Mouse (Mus musculus): Measurements from ENCODE around the gene Slc35g2. TPM values are rescaled to one million over a fixed set of nuclear protein-coding genes. Genes with fewer than 3 reads are reported as not detected.

The Slc35g2 gene
- polyA plus RNA-seq, 1 experiment = 9.0 TPM

GRCm38 (mm10) chr9:100569798-100570625 is 878 bp downstream of the Slc35g2 start:
- WGBS = 4% methylated on average over 32 of the region's 32 CpGs
- peak; percentile 60 for DNase-seq
- Histone ChIP-seq H3K4me1 (ENCODE audit: control insufficient read depth, insufficient read depth, low read length) (no peaks in the 10 kb centered on the region; the same call in 1 of the 2 replicates), H3K4me3 (replicated peaks; ENCODE audit: extremely low read depth, low read depth, low read length) (peak overlapping the region; percentile 81)
- TF ChIP-seq POLR2A (IDR thresholded peaks at IDR 0.05; ENCODE audit: borderline replicate concordance, extremely low read depth, low read depth, low read length) (peak; percentile 72; the same call in 1 of the 2 replicates), CTCF (IDR thresholded peaks at IDR 0.05; ENCODE audit: insufficient read depth, low read length) (peak; percentile 27; the same call in 1 of the 2 replicates)

GRCm38 (mm10) chr9:100560251-100560890 is 10.5 kb downstream of the Slc35g2 start:
- TF ChIP-seq POLR2A (IDR thresholded peaks at IDR 0.05; ENCODE audit: borderline replicate concordance, extremely low read depth, low read depth, low read length) (no peak), CTCF (IDR thresholded peaks at IDR 0.05; ENCODE audit: insufficient read depth, low read length) (no peak)
- DNase-seq = no peak
- Histone ChIP-seq H3K4me1 (ENCODE audit: control insufficient read depth, insufficient read depth, low read length) (peaks cover 6% of the 10 kb centered on the region; the same call in 1 of the 2 replicates), H3K4me3 (replicated peaks; ENCODE audit: extremely low read depth, low read depth, low read length) (no peak overlapping the region)
- 73% methylated on average over 10 of the region's 10 CpGs for WGBS

DNA sequence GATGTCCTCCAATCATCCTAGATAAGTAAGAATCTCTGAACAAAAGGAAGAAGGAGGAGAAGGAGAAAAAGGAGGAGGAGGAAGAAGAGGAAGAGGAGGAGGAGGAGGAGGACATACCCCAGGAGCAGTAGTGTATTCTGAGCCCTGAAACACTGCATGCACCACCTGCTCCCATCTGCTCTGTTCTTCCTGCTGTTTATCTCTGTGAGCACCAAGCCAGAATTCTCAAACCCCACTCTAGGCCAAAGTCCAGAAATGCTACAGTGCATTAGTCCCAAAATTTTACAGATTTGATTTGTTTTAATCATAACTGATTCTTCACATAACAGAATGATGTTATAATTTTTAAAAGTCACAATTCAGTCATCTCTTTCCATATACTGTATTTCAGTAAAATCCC is 11.9 kb downstream of the Slc35g2 start:
- DNase-seq = no peak
- no peak overlapping the region for H3K4me3 ChIP-seq (replicated peaks; ENCODE audit: extremely low read depth, low read depth, low read length)
- TF ChIP-seq POLR2A (IDR thresholded peaks at IDR 0.05; ENCODE audit: borderline replicate concordance, extremely low read depth, low read depth, low read length) = no peak
- H3K4me1 ChIP-seq (ENCODE audit: control insufficient read depth, insufficient read depth, low read length) = peaks cover 7% of the 10 kb centered on the region; the same call in 1 of the 2 replicates

DNA sequence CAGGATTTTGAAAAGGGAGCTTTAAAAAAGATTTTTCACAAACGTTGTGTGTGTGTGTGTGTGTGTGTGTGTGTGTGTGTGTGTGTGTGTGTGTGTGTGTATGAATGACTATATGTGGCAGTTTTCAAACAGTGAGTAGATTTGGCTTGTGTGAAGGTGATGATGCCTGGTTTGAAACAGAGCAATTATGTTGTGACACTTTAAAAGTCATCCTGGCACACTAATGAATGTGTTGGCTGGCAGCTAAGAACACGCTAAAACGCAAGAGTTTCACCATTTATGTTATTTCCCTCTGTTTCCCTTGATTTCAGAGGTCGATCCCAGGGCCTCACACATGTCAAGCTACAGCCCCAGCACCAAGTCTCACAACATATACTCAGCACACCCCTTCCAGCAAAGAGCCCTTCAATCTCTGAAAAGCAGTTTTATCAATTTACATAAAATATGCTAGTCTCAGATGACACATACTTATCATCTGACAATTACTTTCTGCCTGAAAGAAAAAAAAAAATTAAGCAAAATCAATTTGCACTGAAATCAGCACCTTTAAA is 12.8 kb downstream of the Slc35g2 start:
- TF ChIP-seq POLR2A (IDR thresholded peaks at IDR 0.05; ENCODE audit: borderline replicate concordance, extremely low read depth, low read depth, low read length) = no peak
- no peak for TF ChIP-seq CTCF (IDR thresholded peaks at IDR 0.05; ENCODE audit: insufficient read depth, low read length)
- peaks cover 7% of the 10 kb centered on the region; the same call in 1 of the 2 replicates for H3K4me1 ChIP-seq (ENCODE audit: control insufficient read depth, insufficient read depth, low read length)

DNA sequence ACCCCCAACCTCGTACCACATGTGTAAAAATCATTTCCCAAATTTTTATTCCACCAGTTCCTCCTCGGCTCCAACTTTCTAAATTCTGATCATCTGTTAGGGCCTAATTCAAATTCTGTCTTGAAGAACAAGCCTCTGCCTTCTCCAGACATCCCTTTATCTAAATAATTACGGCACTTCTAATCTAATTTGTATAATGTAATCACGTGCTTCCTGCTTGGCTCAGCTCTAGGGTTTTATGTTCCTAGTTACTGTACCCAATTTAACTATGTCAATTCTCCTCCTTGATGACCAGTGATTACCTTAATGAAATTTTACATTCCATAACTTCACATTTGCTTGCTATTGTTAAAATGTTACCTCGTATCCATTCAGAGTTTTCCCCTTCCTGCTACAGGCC is 15.2 kb downstream of the Slc35g2 start:
- no peak for DNase-seq
- 49% methylated on average over 5 of the region's 5 CpGs for WGBS
- H3K4me3 ChIP-seq (replicated peaks; ENCODE audit: extremely low read depth, low read depth, low read length) = no peak overlapping the region
- H3K4me1 ChIP-seq (ENCODE audit: control insufficient read depth, insufficient read depth, low read length) = peaks cover 3% of the 10 kb centered on the region; the same call in 1 of the 2 replicates
- TF ChIP-seq CTCF (IDR thresholded peaks at IDR 0.05; ENCODE audit: insufficient read depth, low read length) (no peak), POLR2A (IDR thresholded peaks at IDR 0.05; ENCODE audit: borderline replicate concordance, extremely low read depth, low read depth, low read length) (no peak)

More for the DNA sequence above, 12.8 kb downstream of the Slc35g2 start:
- no peak overlapping the region for H3K4me3 ChIP-seq (replicated peaks; ENCODE audit: extremely low read depth, low read depth, low read length)
- WGBS = 77% methylated on average over 4 of the region's 4 CpGs
- DNase-seq = no peak

- WGBS = 93% methylated on average over 2 of the region's 2 CpGs
- TF ChIP-seq CTCF (IDR thresholded peaks at IDR 0.05; ENCODE audit: insufficient read depth, low read length) (no peak), POLR2A (IDR thresholded peaks at IDR 0.05; ENCODE audit: borderline replicate concordance, extremely low read depth, low read depth, low read length) (no peak)
- DNase-seq = no peak
These were observed 22.6 kb downstream of the Slc35g2 start for GRCm38 (mm10) chr9:100548313-100548712.

DNA sequence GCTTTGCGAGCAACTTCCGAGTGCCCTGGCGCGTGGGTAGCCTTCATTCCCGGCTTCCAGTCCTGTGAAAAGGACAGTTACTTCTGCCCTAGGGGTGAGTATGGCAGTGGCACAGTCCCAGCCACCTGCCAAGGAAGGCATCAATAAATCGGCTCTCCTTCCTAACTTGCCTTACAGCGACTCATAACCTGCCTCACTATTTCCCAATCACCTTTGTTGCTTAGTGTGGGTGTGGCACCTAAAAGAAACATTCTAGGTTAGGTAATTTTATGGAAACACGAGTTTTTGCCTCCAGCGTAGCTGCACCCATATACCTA is 24.3 kb downstream of the Slc35g2 start:
- H3K4me1 ChIP-seq (ENCODE audit: control insufficient read depth, insufficient read depth, low read length) = peaks cover 2% of the 10 kb centered on the region; the same call in 1 of the 2 replicates
- TF ChIP-seq CTCF (IDR thresholded peaks at IDR 0.05; ENCODE audit: insufficient read depth, low read length) = no peak
- TF ChIP-seq POLR2A (IDR thresholded peaks at IDR 0.05; ENCODE audit: borderline replicate concordance, extremely low read depth, low read depth, low read length) = no peak
- WGBS = 7% methylated on average over 9 of the region's 9 CpGs
- no peak for DNase-seq
- peak overlapping the region; percentile 81 for H3K4me3 ChIP-seq (replicated peaks; ENCODE audit: extremely low read depth, low read depth, low read length)

More at GRCm38 (mm10) chr9:100548313-100548712, 22.6 kb downstream of the Slc35g2 start:
- peaks cover 2% of the 10 kb centered on the region; the same call in 1 of the 2 replicates for H3K4me1 ChIP-seq (ENCODE audit: control insufficient read depth, insufficient read depth, low read length)
- H3K4me3 ChIP-seq (replicated peaks; ENCODE audit: extremely low read depth, low read depth, low read length) = no peak overlapping the region

DNA sequence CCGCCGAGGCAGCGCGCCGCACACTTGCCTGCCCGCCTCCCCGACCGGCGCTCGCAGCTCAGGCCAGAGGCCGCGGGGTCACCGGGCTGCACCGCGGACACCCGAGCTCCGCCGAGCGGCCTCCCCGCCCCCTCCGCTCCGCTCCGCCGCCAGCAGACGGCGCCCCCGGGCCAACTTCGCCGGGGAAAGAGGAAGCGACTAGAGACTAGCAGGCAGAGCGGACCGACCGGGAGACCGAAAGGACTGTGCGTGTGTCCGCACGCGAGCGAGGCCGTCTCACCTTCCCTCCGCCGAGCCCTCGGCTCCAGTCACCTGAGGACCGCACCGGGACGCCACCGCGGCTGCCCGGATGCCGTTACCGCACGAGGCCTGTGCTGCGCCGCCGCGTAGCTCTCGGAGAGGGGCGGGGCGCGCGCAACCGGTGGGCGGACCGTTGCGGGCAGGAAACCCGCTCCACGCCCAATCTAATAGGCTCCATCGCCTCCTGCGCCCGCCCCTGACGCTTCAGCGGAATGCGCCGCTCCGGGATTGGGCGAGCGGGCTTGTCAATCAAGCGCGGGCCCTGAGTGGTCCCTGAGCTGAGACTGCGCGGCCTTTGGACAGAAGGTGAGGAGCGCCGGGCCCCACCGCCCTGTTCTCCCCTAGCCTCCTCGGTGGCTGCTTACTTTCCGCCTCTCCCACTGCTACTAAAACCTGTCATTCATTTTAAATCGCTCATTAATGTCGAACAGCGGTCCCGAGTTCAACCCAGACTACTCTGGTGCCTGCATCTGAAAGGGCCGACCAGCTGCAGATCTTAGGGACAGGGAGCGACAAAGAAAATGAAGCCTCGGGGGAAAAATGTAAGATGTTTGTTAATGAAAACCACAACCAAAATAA is 24.9 kb downstream of the Slc35g2 start, which contains the start of gene Nck1:
TSS of gene Nck1 (minus strand) at position 420 of the 879 bp plus-strand sequence.
- peak; percentile 77; the same call in 1 of the 2 replicates for TF ChIP-seq POLR2A (IDR thresholded peaks at IDR 0.05; ENCODE audit: borderline replicate concordance, extremely low read depth, low read depth, low read length)
- no peak for TF ChIP-seq CTCF (IDR thresholded peaks at IDR 0.05; ENCODE audit: insufficient read depth, low read length)
- H3K4me1 ChIP-seq (ENCODE audit: control insufficient read depth, insufficient read depth, low read length) = peaks cover 2% of the 10 kb centered on the region; the same call in 1 of the 2 replicates
- peak within 1 kb of the TSS; percentile 81 for H3K4me3 ChIP-seq (replicated peaks; ENCODE audit: extremely low read depth, low read depth, low read length)
- peak; percentile 99 for DNase-seq
- under 1% methylated on average over 87 of the region's 93 CpGs for WGBS

All from lung, adult 2 months (tissue).